Mouse (Mus musculus) kidney, embryonic 14.5 days (tissue): ENCODE measurements around the gene Ankrd28. TPM values are rescaled to one million over a fixed set of nuclear protein-coding genes. Genes with fewer than 3 reads are reported as not detected.

Experiments
- ATAC-seq: fragments of 200-750 bp; cut with Nextera tagmentation; 2 replicates; pipeline ENCODE4 v1.8.0; 2017; ENCODE audit warnings: moderate number of reproducible peaks, mild to moderate bottlenecking, moderate TSS enrichment, moderate library complexity; ENCODE audit not compliant: low FRiP score, low TSS enrichment
- H3K27ac ChIP-seq: fragments of 300-500 bp; sonication (generic); 2 replicates; pipeline ENCODE4 v1.5.1; 2014; ENCODE audit warnings: low read depth, mild to moderate bottlenecking, low read length, moderate library complexity, mixed read lengths
- H3K27me3 ChIP-seq: fragments of 300-500 bp; sonication (generic); 2 replicates; pipeline ENCODE4 v1.6.1; 2014; ENCODE audit warnings: mild to moderate bottlenecking, low read length; ENCODE audit not compliant: control insufficient read depth, insufficient read depth
- H3K36me3 ChIP-seq: fragments of 300-500 bp; sonication (generic); 2 replicates; pipeline ENCODE4 v1.6.1; 2014; ENCODE audit warnings: low read length, mixed read lengths; ENCODE audit not compliant: control insufficient read depth, insufficient read depth
- H3K4me1 ChIP-seq: fragments of 300-500 bp; sonication (generic); 2 replicates; pipeline ENCODE4 v1.6.1; 2014; ENCODE audit warnings: low read length, mixed read lengths; ENCODE audit not compliant: control insufficient read depth, insufficient read depth
- H3K4me2 ChIP-seq: fragments of 300-500 bp; sonication (generic); replicated peaks from 2 replicates; pipeline ENCODE4 v1.6.1; 2014; ENCODE audit warnings: low read depth, mild to moderate bottlenecking, low read length
- H3K4me3 ChIP-seq: fragments of 300-500 bp; sonication (generic); 2 replicates; pipeline ENCODE4 v1.5.1; 2014; ENCODE audit warnings: mild to moderate bottlenecking, low read length
- H3K9ac ChIP-seq: fragments of 300-500 bp; sonication (generic); 2 replicates; pipeline ENCODE4 v1.6.1; 2014; ENCODE audit warnings: low read depth, mild to moderate bottlenecking, low read length, moderate library complexity
- H3K9me3 ChIP-seq: fragments of 300-500 bp; sonication (generic); 2 replicates; pipeline ENCODE4 v1.6.1; 2016; ENCODE audit warnings: low read length; ENCODE audit not compliant: control insufficient read depth
- WGBS: fragments of 180-500 bp; shearing (Covaris S2); extraction: QIAGEN DNeasy Blood & Tissue Kit; methylation state at CpG from one replicate; pipeline ENCODE4 v1.1.7; 2014; 5-methylcytosine and 5-hydroxymethylcytosine counted together
- polyA plus RNA-seq: library from polyadenylated mRNA; unstranded; fragments of >200 nt; fragmentation: Nextera tagmentation; extraction: Ambion mirVana; gene quantifications from 2 replicates; pipeline ENCODE4 v1.2.1, GENCODE M21; 2014

Gene Ankrd28
- polyA plus RNA-seq, 1 experiment from 2014 or later, result 11.0 TPM

DNA sequence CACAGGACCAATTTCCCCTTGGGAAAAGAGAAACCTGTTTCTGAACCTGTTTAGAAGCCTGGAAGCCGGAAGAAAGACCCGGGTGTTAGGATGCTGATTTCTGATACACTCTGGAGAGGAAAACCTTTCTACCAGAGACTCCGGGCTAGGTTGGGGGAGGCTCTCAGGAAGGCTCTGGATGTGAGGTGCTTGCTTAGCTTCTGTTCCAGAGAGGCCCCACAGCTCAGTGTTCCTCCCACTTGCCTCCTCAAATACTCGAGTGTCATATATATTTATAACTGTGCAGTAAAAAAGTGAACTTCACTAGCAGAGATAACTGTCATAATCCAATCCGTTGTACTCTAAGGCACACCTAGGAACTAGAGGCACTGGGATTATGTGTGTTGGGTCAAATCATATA lies 25.6 kb upstream of the Ankrd28 start:
- H3K9ac ChIP-seq, result no peak overlapping the region
- 65% methylated on average over 5 of the region's 5 CpGs for WGBS
- H3K4me3 ChIP-seq, result no peak overlapping the region
- H3K27me3 ChIP-seq, result no peaks in the 10 kb centered on the region
- 0 out of 2 replicates have a peak, but pooled peaks cover 3% of the 10 kb centered on the region for H3K4me1 ChIP-seq
- no peak overlapping the region for H3K27ac ChIP-seq
- H3K36me3 ChIP-seq, result no peaks in the 10 kb centered on the region
- no peak for ATAC-seq
- H3K4me2 ChIP-seq, result no peak overlapping the region
- H3K9me3 ChIP-seq, result no peaks in the 10 kb centered on the region

DNA sequence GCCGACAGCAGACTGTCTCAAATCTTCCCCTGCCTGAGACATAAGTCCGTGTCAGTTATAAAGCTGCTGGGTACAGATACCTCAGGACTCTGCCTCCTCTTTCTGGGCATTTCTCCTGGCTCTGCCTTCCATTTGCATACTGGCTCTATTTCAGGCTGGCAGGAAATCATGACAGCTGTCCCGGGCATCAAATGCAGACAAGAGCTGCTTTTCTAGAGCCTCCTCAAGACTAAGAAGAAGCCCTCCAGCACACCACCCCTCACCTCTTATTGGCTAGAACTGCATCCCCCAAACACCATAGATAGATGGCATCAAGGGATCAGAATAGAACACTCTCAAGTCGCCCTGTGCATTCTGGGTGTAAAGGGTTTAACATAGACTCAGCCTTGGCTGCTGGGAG lies 24.2 kb upstream of the Ankrd28 start:
- no peak overlapping the region for H3K4me3 ChIP-seq
- H3K27ac ChIP-seq, result no peak overlapping the region
- H3K27me3 ChIP-seq, result no peaks in the 10 kb centered on the region
- no peak overlapping the region for H3K4me2 ChIP-seq
- WGBS, result 72% methylated on average over 4 of the region's 4 CpGs
- H3K9me3 ChIP-seq, result no peaks in the 10 kb centered on the region
- H3K4me1 ChIP-seq, result 0 out of 2 replicates have a peak, but pooled peaks cover 3% of the 10 kb centered on the region
- no peak overlapping the region for H3K9ac ChIP-seq
- no peak for ATAC-seq
- H3K36me3 ChIP-seq, result no peaks in the 10 kb centered on the region

DNA sequence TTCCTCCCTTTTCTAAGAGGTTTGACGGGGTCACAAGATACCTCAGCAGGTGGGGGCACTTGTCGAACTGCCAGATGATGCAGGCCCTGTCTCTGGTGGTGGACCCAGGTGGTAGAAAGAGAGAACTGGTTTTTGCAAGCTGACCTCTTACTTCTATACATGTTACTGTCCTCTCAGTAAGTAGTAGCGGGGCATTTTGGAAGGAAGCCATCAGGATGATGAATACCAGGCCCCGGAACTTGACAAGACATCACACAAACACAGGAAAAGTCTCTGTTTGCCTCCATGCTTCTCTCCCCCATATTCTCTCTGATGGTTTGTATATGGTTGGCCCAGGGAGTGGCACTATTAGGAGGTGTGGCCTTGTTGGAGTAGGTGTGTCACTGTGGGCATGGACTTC lies 13.1 kb upstream of the Ankrd28 start:
- H3K27me3 ChIP-seq, result no peaks in the 10 kb centered on the region
- no peak overlapping the region for H3K27ac ChIP-seq
- H3K4me3 ChIP-seq, result no peak overlapping the region
- no peak overlapping the region for H3K4me2 ChIP-seq
- 67% methylated on average over 4 of the region's 4 CpGs for WGBS
- H3K4me1 ChIP-seq, result no peaks in the 10 kb centered on the region
- no peaks in the 10 kb centered on the region for H3K36me3 ChIP-seq
- H3K9ac ChIP-seq, result no peak overlapping the region
- no peak for ATAC-seq
- H3K9me3 ChIP-seq, result peaks cover 5% of the 10 kb centered on the region; the same call in 1 of the 2 replicates

DNA sequence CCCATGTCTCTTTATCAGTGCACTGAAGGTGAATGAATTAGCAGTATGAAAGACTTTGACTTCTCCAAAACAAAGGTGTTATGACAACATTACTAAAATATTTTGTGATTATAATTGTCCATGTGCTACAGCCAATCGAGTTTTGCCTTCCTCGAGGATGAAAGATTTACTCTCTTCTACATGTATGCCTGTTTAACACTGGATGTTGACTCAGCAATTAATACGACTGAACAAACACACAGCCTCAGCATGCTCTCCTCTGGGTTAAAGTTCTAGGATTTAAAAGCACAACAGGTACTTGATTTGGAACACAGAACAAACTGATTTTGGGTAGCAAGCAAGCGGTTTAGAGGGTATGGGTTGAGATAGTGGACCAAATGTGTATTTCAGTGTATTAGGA lies 1.6 kb upstream of the Ankrd28 start:
- Histone ChIP-seq H3K27ac (no peak overlapping the region), H3K9ac (no peak overlapping the region), H3K36me3 (no peaks in the 10 kb centered on the region), H3K4me1 (peaks cover 3% of the 10 kb centered on the region; the same call in 1 of the 2 replicates), H3K27me3 (no peaks in the 10 kb centered on the region), H3K4me3 (no peak overlapping the region), H3K9me3 (peaks cover 3% of the 10 kb centered on the region; the same call in 1 of the 2 replicates), H3K4me2 (no peak overlapping the region)
- no peak for ATAC-seq
- 42% methylated on average over 4 of the region's 4 CpGs for whole genome bisulfite sequencing

DNA sequence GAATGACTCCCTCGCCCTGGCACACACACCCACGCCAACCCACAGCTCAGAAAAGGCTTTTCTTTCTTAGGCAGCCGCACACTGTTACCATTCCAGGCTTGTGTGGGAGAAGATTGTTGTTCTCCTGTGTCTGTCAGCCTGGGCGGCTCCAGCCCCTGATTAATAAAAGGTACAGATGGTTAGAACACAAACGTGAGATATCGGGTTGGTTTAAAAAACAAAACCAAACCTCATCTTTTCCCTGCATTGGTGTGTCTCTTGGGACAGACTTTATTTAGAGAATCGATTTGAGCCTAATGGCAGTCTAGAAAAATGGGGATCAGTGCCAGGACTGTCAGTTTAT lies 890 bp upstream of the Ankrd28 start:
- H3K4me2 ChIP-seq, result peak overlapping the region; percentile 85
- no peaks in the 10 kb centered on the region for H3K9me3 ChIP-seq
- peak overlapping the region; percentile 93; the same call in 1 of the 2 replicates for H3K27ac ChIP-seq
- WGBS, result 5% methylated on average over 7 of the region's 7 CpGs
- H3K4me3 ChIP-seq, result peak overlapping the region; percentile 93
- ATAC-seq, result no peak
- no peaks in the 10 kb centered on the region for H3K36me3 ChIP-seq
- no peaks in the 10 kb centered on the region for H3K27me3 ChIP-seq
- peaks cover 3% of the 10 kb centered on the region; the same call in 1 of the 2 replicates for H3K4me1 ChIP-seq
- peak overlapping the region; percentile 82; the same call in 1 of the 2 replicates for H3K9ac ChIP-seq

DNA sequence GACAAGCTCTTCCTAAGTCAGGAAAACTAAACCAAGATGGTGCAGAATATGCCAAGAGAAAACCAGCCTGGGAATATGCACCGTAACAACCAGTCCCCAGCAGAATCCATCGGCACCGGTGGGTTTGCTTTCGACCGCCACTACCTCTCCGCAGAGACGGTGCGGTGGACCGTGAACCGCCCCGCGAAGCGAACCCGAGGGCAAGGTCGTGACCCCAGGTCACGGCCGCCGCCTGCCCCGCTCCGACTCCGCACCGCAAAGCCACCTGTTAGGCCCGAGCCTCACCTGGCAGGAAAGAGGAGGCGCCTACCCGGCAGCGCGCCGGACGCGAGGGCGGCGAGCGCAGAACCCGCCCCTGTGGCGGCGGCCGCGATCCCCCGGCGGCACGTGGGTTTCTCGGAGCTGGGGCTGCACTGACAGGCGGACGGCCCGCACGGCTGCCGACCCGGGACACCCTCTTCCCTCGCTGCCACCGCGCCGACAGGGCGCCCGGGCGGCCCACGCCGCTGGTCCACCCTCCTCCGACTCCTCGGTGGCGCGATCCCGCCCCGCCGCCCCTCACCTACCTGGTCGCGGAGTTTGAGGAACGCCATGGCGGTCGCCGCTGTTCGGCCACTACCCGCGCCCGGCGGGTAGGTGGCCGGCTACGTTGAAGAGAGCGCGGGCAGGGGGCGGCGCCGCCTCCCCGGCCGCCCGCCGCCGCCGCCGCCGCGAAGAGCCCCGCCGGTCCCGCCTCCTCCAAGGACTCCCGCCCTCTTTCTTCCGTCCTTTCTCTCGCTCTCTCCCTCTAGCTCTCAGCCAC lies 489 bp downstream of the Ankrd28 start:
- under 1% methylated on average over 75 of the region's 97 CpGs for WGBS
- Histone ChIP-seq H3K9me3 (no peaks in the 10 kb centered on the region), H3K9ac (peak overlapping the region; percentile 82), H3K27me3 (no peaks in the 10 kb centered on the region), H3K4me3 (peak overlapping the region; percentile 93), H3K4me1 (peaks cover 3% of the 10 kb centered on the region; the same call in 1 of the 2 replicates), H3K36me3 (no peaks in the 10 kb centered on the region), H3K4me2 (peak overlapping the region; percentile 85), H3K27ac (peak overlapping the region; percentile 93)
- ATAC-seq, result no peak; the same call in none of the 2 replicates

DNA sequence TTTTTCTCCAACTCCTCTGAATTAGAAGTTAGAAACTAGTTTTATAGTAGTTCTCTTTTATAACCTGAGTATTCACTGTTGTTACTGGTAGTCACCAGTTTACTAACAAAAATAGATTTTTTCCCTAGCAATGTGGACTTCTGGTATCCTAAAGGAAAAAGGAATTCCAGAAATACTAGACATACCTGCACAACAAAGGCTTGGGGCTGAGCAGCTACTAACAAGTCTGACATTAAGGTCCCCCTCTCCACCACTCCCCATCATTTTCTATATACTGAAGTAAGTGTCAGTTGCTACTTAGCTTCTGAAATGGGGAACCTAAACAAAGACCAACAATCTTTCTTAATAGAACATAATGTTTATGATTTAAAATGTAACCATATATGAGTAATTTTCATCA lies 3.2 kb downstream of the Ankrd28 start:
- H3K36me3 ChIP-seq, result no peaks in the 10 kb centered on the region
- no peak overlapping the region for H3K9ac ChIP-seq
- no peak overlapping the region for H3K4me2 ChIP-seq
- H3K27me3 ChIP-seq, result no peaks in the 10 kb centered on the region
- H3K27ac ChIP-seq, result no peak overlapping the region
- no peaks in the 10 kb centered on the region for H3K9me3 ChIP-seq
- H3K4me1 ChIP-seq, result peaks cover 3% of the 10 kb centered on the region; the same call in 1 of the 2 replicates
- ATAC-seq, result no peak
- H3K4me3 ChIP-seq, result no peak overlapping the region

DNA sequence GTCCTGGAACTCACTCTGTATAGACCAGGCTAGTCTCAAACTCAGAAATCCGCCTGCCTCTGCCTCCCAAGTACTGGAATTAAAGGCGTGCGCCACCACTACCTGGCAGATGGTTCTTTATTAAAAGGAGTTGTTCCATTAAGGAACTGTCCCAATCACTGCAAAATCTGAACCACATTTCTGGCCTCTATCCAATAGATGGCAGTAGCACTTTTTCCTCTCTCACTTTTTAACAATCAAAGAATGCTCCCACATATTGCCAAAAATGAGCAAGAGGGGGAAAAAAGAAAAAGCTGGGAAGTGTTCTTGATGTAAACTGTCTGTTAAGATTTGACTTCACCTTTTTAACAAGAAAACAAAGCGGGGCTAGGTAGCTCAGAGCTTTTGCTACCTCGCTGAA lies 20.5 kb downstream of the Ankrd28 start:
- no peaks in the 10 kb centered on the region for H3K9me3 ChIP-seq
- WGBS, result 92% methylated on average over 5 of the region's 5 CpGs
- H3K4me1 ChIP-seq, result no peaks in the 10 kb centered on the region
- H3K9ac ChIP-seq, result no peak overlapping the region
- no peaks in the 10 kb centered on the region for H3K36me3 ChIP-seq
- H3K27me3 ChIP-seq, result no peaks in the 10 kb centered on the region
- H3K4me2 ChIP-seq, result no peak overlapping the region
- no peak overlapping the region for H3K27ac ChIP-seq
- no peak overlapping the region for H3K4me3 ChIP-seq
- ATAC-seq, result no peak

DNA sequence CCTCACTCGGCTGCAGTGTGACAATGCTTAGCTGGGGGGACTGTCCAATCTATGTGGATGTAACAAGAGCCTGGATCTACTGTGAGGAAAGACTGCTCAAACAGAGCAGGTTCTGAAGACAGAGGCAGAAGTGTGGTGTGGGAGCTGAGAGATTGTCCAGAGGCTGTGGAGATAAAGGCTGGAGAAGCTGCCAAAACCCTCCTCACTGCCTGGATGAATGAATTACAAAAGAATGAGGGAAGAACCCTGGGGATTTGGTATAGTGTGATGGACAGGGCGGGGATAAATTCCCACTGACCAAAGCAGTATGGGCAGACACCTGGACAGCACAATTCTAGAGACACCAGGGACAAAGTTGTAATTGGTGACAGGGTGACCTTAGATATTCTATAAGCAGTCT lies 26.7 kb downstream of the Ankrd28 start:
- Histone ChIP-seq H3K9ac (no peak overlapping the region), H3K4me1 (no peaks in the 10 kb centered on the region), H3K36me3 (no peaks in the 10 kb centered on the region), H3K4me3 (no peak overlapping the region), H3K27ac (no peak overlapping the region), H3K4me2 (no peak overlapping the region), H3K27me3 (no peaks in the 10 kb centered on the region), H3K9me3 (no peaks in the 10 kb centered on the region)
- 61% methylated on average over 2 of the region's 2 CpGs for WGBS
- no peak for ATAC-seq
